Mouse (Mus musculus) ES-Bruce4 (cell line): ENCODE results near the gene Elf2.

Source experiments
- CTCF ChIP-seq: IDR thresholded peaks from one replicate; pipeline ENCODE4 v1.8.1; 2011; ENCODE audit warnings: low read depth, low read length
- EP300 ChIP-seq: IDR thresholded peaks from 2 replicates; pipeline ENCODE4 v1.6.1; 2011; ENCODE audit warnings: low read depth, low read length; ENCODE audit not compliant: insufficient read depth
- POLR2A ChIP-seq: IDR thresholded peaks from one replicate; pipeline ENCODE4 v1.8.1; 2011; ENCODE audit warnings: low read length; ENCODE audit not compliant: insufficient read depth

DNA sequence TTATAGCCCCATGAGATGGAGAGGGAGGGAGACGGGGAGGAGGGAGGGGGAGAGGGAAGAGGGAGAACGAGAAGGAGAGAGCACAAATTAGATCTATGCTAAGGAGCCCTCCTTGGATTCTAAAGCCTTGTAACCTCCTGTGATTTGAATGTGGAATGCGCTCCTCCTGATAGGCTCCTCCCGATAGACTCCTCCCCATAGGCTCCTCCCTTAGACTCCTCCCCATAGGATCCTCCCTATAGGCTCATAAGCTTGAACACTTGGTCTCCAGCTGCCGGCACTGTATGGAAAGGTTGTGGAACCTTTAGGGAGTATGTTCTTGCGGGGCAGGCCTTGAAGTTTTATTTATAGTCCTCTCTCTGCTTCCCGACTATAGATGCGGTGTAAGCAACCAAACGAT lies 20.6 kb upstream of the Elf2 start:
- TF ChIP-seq POLR2A (peak; percentile 63), CTCF (no peak), EP300 (no peak)
